ENCODE assay signal across 8 mouse cellular contexts in the genomic region with DNA sequence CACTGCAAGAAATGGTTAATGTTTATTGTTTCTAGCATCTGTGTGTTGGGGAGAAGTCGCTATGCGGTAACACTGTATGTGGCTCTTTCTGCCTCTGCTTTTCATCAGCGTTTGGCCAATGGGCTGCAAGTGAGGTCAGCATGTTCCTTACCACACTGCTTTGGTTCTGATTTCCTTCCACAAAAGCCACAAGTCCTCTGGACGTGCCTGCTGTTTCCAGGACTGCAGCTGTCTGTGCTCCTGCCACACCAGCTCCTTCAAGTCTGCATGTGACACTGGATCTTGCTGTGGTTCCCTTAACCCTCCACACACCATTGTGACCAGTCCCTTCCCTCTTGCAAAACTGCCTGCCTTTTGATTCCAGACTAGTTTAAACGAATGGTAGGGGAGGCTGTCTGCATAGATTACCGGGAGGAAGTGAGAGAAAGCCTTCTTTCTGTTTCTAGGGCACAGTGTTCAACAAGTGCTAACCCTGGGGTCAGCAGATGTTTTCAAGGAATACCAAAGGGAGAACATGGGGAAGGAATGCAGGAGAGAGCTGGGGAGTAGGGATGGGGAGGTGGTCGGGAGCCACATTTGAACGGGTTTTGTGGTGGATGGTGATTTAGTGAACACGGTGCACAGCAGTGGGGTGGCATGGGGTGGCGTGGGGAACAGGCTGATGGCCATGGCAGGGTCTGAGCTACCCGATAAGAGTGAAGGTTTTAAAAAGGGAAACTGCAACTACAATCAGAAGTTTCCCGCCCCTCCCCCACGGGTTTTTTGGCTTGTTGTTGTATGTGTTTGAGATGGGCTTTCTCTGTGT. TPM values are rescaled to one million over a fixed set of nuclear protein-coding genes. Genes with fewer than 3 reads are reported as not detected.
DNase-seq lines count a peak whose midpoint lies in the region; ATAC-seq lines count a peak whose summit lies in the region.

No protein-coding gene starts in this region.

- ATAC-seq in inflammation-experienced regulatory T-cells, adult 6 months = peak; percentile 58
- ATAC-seq in liver, embryonic 15.5 days (ENCODE audit: insufficient read depth) = peak; percentile 31; the same call in 1 of the 2 replicates

- WGBS in liver, embryonic 15.5 days (ENCODE audit: insufficient replicate concordance) = 4% methylated on average over 13 of the region's 13 CpGs

- H3K27ac ChIP-seq in liver, embryonic 15.5 days (replicated peaks) = peak overlapping the region; percentile 59

- H3K4me1 ChIP-seq in liver, embryonic 15.5 days (replicated peaks) = no peaks in the 10 kb centered on the region; the same call in none of the 2 replicates

- peak overlapping the region; percentile 7; the same call in 1 of the 2 replicates for H3K4me3 ChIP-seq in liver, embryonic 15.5 days (replicated peaks)

- no peak overlapping the region for H3K9ac ChIP-seq in liver, embryonic 15.5 days

- no peaks in the 10 kb centered on the region for H3K36me3 ChIP-seq in liver, embryonic 15.5 days (replicated peaks)

- H3K4me2 ChIP-seq in liver, embryonic 15.5 days = peak overlapping the region; percentile 49

- peak; percentile 56 for DNase-seq in layer of hippocampus, adult 11-12 months (ENCODE audit: low spot score)
- DNase-seq in layer of hippocampus, adult 9-10 months (ENCODE audit: low spot score) = no peak
- DNase-seq in adrenal gland, postnatal 14 days = peak; percentile 43
- DNase-seq in gastrocnemius, postnatal 10 days = peak; percentile 17
- DNase-seq in naive thymus-derived CD4-positive, alpha-beta T cell, adult 2 months (ENCODE audit: low read depth) = peak; percentile 83
- peak; percentile 79 for DNase-seq in thymus, postnatal 4 days

- no peaks in the 10 kb centered on the region for H3K9me3 ChIP-seq in liver, embryonic 15.5 days (replicated peaks)

- peaks cover 32% of the 10 kb centered on the region for H3K27me3 ChIP-seq in liver, embryonic 15.5 days

RNA-seq across cellular contexts. Expression of gene Gng2, which starts 7.9 kb away (rescaled TPM):
- total RNA-seq in adrenal gland, postnatal 14 days (2021) = 32.7 and 44.4 TPM in 2 replicates
- 10 to 100 TPM; 18.2 to 18.4 TPM for total RNA-seq in gastrocnemius, postnatal 10 days (2021)
- 100 to 1,000 TPM in 1 of 3 experiments, 10 to 100 TPM in 2; 56.4 to 107 (median 59.1) TPM for polyA plus RNA-seq in inflammation-experienced regulatory T-cells, adult 6 months (2017; shearing (Covaris generic))
- polyA plus RNA-seq in liver, embryonic 15.5 days (2015; fragmentation: Nextera tagmentation; extraction: Ambion mirVana) = 8.1 and 9.8 TPM in 2 replicates
